9 mouse cellular contexts compared by ENCODE assay signal in genomic region chr1:188993218-188993617, GRCm38 (mm10). TPM values are rescaled to one million over a fixed set of nuclear protein-coding genes. Genes with fewer than 3 reads are reported as not detected.
DNase-seq lines count a peak whose midpoint lies in the region; ATAC-seq and TF ChIP-seq lines count a peak whose summit lies in the region.
"Had no signal": no experiment of that assay in that cellular context is flagged by ENCODE, and none has a peak within 500 bp of the region (broad histone marks: within the 10 kb centered on the region; RNA-seq: fewer than 3 reads in every experiment).

No protein-coding gene starts in this region.

- no peak overlapping the region for H3K9ac ChIP-seq in liver, adult 2 months (ENCODE audit: low read depth, low read length)
- H3K9ac ChIP-seq in liver, embryonic 11.5 days (ENCODE audit: low read depth, low read length), result no peak overlapping the region
- H3K9ac ChIP-seq: lung, embryonic 15.5 days had no signal

- peaks cover 16% of the 10 kb centered on the region for H3K36me3 ChIP-seq in liver, adult 2 months (ENCODE audit: control insufficient read depth, insufficient read depth, low read length)
- H3K36me3 ChIP-seq in liver, embryonic 11.5 days (ENCODE audit: control insufficient read depth, insufficient read depth, low read length), result peaks cover 35% of the 10 kb centered on the region

- no peak overlapping the region for H3K4me3 ChIP-seq in cerebellum, adult 2 months (replicated peaks; ENCODE audit: insufficient read depth, low read depth, low read length)
- no peak overlapping the region for H3K4me3 ChIP-seq in liver, adult 2 months (ENCODE audit: insufficient read depth, low read depth, low read length)
- H3K4me3 ChIP-seq in liver, embryonic 11.5 days (ENCODE audit: low read depth, low read length), result no peak overlapping the region
- H3K4me3 ChIP-seq: lung, embryonic 15.5 days had no signal

- TF ChIP-seq CTCF in cerebellum, adult 2 months (IDR thresholded peaks at IDR 0.05; ENCODE audit: borderline replicate concordance, insufficient read depth, low read depth, low read length), result peak; percentile 39; the same call in 1 of the 2 replicates
- TF ChIP-seq CTCF in liver, adult 2 months (IDR thresholded peaks at IDR 0.05; ENCODE audit: low read depth, low read length), result peak; percentile 46

- no peak for ATAC-seq in cerebellum, adult (ENCODE audit: insufficient number of reproducible peaks, low FRiP score, low TSS enrichment)
- no peak for ATAC-seq in liver, embryonic 11.5 days (replicated peaks; ENCODE audit: low FRiP score)
- ATAC-seq in megakaryocyte progenitor cell, adult 5-6 weeks (replicated peaks; ENCODE audit: poor library complexity), result peak; percentile 80

- H3K79me2 ChIP-seq in liver, adult 2 months (ENCODE audit: control insufficient read depth, insufficient read depth, low read length), result no peaks in the 10 kb centered on the region; the same call in 1 of the 2 replicates

- no peaks in the 10 kb centered on the region for H3K4me1 ChIP-seq in cerebellum, adult 2 months (ENCODE audit: control insufficient read depth, insufficient read depth, low read length)
- no peaks in the 10 kb centered on the region for H3K4me1 ChIP-seq in liver, adult 2 months (ENCODE audit: control insufficient read depth, insufficient read depth, low read length)
- no peaks in the 10 kb centered on the region for H3K4me1 ChIP-seq in liver, embryonic 11.5 days (replicated peaks; ENCODE audit: control insufficient read depth, insufficient read depth, low read length)
- H3K4me1 ChIP-seq: lung, embryonic 15.5 days had no signal

- no peaks in the 10 kb centered on the region for H3K9me3 ChIP-seq in liver, embryonic 11.5 days (ENCODE audit: control insufficient read depth, low read length)
- H3K9me3 ChIP-seq: lung, embryonic 15.5 days had no signal

- TF ChIP-seq POLR2A in cerebellum, adult 2 months (IDR thresholded peaks at IDR 0.05; ENCODE audit: borderline replicate concordance, insufficient read depth, low read length), result no peak
- no peak for TF ChIP-seq POLR2A in liver, adult 2 months (IDR thresholded peaks at IDR 0.05; ENCODE audit: extremely low read depth, insufficient read depth, low read length)

- DNase-seq in cerebellum, adult 2 months, result peak in 1 of 2 experiments; percentile 23
- peak; percentile 57 for DNase-seq in liver, adult 2 months (ENCODE audit: extremely low read depth, low read depth, low spot score)
- no peak for DNase-seq in liver, embryonic 11.5 days (ENCODE audit: low spot score)
- peak; percentile 67 to 77 for DNase-seq in cerebellum, postnatal 10 days
- DNase-seq in kidney, postnatal 36 days, result peak; percentile 36 to 64
- no peak for DNase-seq in ovary, postnatal 36 days (ENCODE audit: low spot score)

- H3K4me2 ChIP-seq in liver, embryonic 11.5 days, result no peak overlapping the region
- H3K4me2 ChIP-seq: lung, embryonic 15.5 days had no signal

- no peak overlapping the region for H3K27ac ChIP-seq in cerebellum, adult 2 months (ENCODE audit: insufficient read depth, low read length)
- H3K27ac ChIP-seq in liver, adult 2 months (replicated peaks; ENCODE audit: insufficient read depth, low read depth, low read length), result no peak overlapping the region
- no peak overlapping the region for H3K27ac ChIP-seq in liver, embryonic 11.5 days (ENCODE audit: low read depth, low read length)
- H3K27ac ChIP-seq: lung, embryonic 15.5 days had no signal

- WGBS in cerebellum, adult 2 months, result 30% methylated on average over 4 of the region's 4 CpGs
- 24% methylated on average over 4 of the region's 4 CpGs for WGBS in liver, adult 2 months
- WGBS in liver, embryonic 11.5 days, result 56% methylated on average over 4 of the region's 4 CpGs

- H3K27me3 ChIP-seq in cerebellum, adult 2 months (ENCODE audit: control insufficient read depth, insufficient read depth, low read length), result no peaks in the 10 kb centered on the region
- no peaks in the 10 kb centered on the region for H3K27me3 ChIP-seq in liver, adult 2 months (ENCODE audit: control insufficient read depth, insufficient read depth, low read length)
- no peaks in the 10 kb centered on the region for H3K27me3 ChIP-seq in liver, embryonic 11.5 days (replicated peaks; ENCODE audit: control insufficient read depth, insufficient read depth, low read length)
- H3K27me3 ChIP-seq: lung, embryonic 15.5 days had no signal

RNA-seq across cellular contexts. Expression of gene Kctd3, which starts 14.4 kb away (rescaled TPM):
- 96.6 and 99.9 TPM in 2 replicates for polyA plus RNA-seq in cerebellum, adult 2 months (2012; rRNA removed)
- 7.5 and 10.6 TPM in 2 replicates for total RNA-seq in liver, adult 2 months (2014; rRNA removed)
- polyA plus RNA-seq in liver, adult 2 months (2012; rRNA removed), result 9.8 and 13.8 TPM in 2 replicates
- polyA plus RNA-seq in liver, embryonic 11.5 days (2014; fragmentation: Nextera tagmentation; extraction: Ambion mirVana), result 22.7 and 23.8 TPM in 2 replicates
- 9.7 and 11.1 TPM in 2 replicates for total RNA-seq in megakaryocyte progenitor cell, adult 5-6 weeks (2015)
- 13.6 and 17.8 TPM in 2 replicates for total RNA-seq in megakaryocyte progenitor cell, adult 5-6 weeks (2017)

Comparison
In these comparisons a context has a peak if more than half of its experiments do, and no peak if none do; other contexts are left out.
1. DNase-seq: peak in liver, adult 2 months (single experiment), cerebellum, postnatal 10 days (2 of 2) and kidney, postnatal 36 days (2 of 2); none in liver, embryonic 11.5 days (single experiment) and ovary, postnatal 36 days (single experiment).